Mouse (Mus musculus) stomach, embryonic 16.5 days (tissue): ENCODE data around the gene Ddx21. TPM values are rescaled to one million over a fixed set of nuclear protein-coding genes. Genes with fewer than 3 reads are reported as not detected.

Experiments
- ATAC-seq: fragments of 200-750 bp; cut with Nextera tagmentation; 2 replicates; pipeline ENCODE4 v1.8.0; 2017; ENCODE audit warnings: moderate number of reproducible peaks, moderate TSS enrichment; ENCODE audit not compliant: insufficient read depth, low FRiP score
- H3K27ac ChIP-seq: fragments of 300-500 bp; sonication (generic); 2 replicates; pipeline ENCODE4 v1.5.1; 2014; ENCODE audit warnings: low read length
- H3K27me3 ChIP-seq: fragments of 300-500 bp; sonication (generic); 2 replicates; pipeline ENCODE4 v1.6.1; 2014; ENCODE audit warnings: low read length, control low read depth, mixed read lengths; ENCODE audit not compliant: control insufficient read depth, insufficient read depth
- H3K36me3 ChIP-seq: fragments of 300-500 bp; sonication (generic); 2 replicates; pipeline ENCODE4 v1.6.1; 2014; ENCODE audit warnings: low read length; ENCODE audit not compliant: control insufficient read depth, insufficient read depth
- H3K4me1 ChIP-seq: fragments of 300-500 bp; sonication (generic); 2 replicates; pipeline ENCODE4 v1.6.1; 2014; ENCODE audit warnings: low read length, control low read depth, mixed read lengths; ENCODE audit not compliant: control insufficient read depth, insufficient read depth
- H3K4me2 ChIP-seq: fragments of 300-500 bp; sonication (generic); 2 replicates; pipeline ENCODE4 v1.6.1; 2014; ENCODE audit warnings: low read depth, low read length, mixed read lengths
- H3K4me3 ChIP-seq: fragments of 300-500 bp; sonication (generic); replicated peaks from 2 replicates; pipeline ENCODE4 v1.5.1; 2014; ENCODE audit warnings: mild to moderate bottlenecking, low read length
- H3K9ac ChIP-seq: fragments of 300-500 bp; sonication (generic); 2 replicates; pipeline ENCODE4 v1.6.1; 2014; ENCODE audit warnings: low read length
- H3K9me3 ChIP-seq: fragments of 300-500 bp; sonication (generic); replicated peaks from 2 replicates; pipeline ENCODE4 v1.6.1; 2016; ENCODE audit warnings: low read length, control low read depth; ENCODE audit not compliant: control insufficient read depth
- WGBS: fragments of 180-500 bp; shearing (Covaris S2); extraction: QIAGEN DNeasy Blood & Tissue Kit; methylation state at CpG from one replicate; pipeline ENCODE4 v1.1.7; 2014; 5-methylcytosine and 5-hydroxymethylcytosine counted together
- polyA plus RNA-seq: library from polyadenylated mRNA; unstranded; fragments of >200 nt; fragmentation: Nextera tagmentation; extraction: Ambion mirVana; gene quantifications from 2 replicates; pipeline ENCODE4 v1.2.1, GENCODE M21; 2015

Gene Ddx21
- polyA plus RNA-seq, 1 experiment from 2014 or later = 21.1 TPM

- ATAC-seq = no peak
- H3K27me3 ChIP-seq = no peaks in the 10 kb centered on the region
- H3K4me2 ChIP-seq = no peak overlapping the region
- H3K9ac ChIP-seq = no peak overlapping the region
- 66% methylated on average over 7 of the region's 7 CpGs for WGBS
- no peak overlapping the region for H3K27ac ChIP-seq
- H3K4me1 ChIP-seq = no peaks in the 10 kb centered on the region
- no peaks in the 10 kb centered on the region for H3K36me3 ChIP-seq
- no peaks in the 10 kb centered on the region for H3K9me3 ChIP-seq
- H3K4me3 ChIP-seq = no peak overlapping the region
Observed at GRCm38 (mm10) chr10:62550787-62551300, 51.2 kb downstream of the Ddx21 start.

DNA sequence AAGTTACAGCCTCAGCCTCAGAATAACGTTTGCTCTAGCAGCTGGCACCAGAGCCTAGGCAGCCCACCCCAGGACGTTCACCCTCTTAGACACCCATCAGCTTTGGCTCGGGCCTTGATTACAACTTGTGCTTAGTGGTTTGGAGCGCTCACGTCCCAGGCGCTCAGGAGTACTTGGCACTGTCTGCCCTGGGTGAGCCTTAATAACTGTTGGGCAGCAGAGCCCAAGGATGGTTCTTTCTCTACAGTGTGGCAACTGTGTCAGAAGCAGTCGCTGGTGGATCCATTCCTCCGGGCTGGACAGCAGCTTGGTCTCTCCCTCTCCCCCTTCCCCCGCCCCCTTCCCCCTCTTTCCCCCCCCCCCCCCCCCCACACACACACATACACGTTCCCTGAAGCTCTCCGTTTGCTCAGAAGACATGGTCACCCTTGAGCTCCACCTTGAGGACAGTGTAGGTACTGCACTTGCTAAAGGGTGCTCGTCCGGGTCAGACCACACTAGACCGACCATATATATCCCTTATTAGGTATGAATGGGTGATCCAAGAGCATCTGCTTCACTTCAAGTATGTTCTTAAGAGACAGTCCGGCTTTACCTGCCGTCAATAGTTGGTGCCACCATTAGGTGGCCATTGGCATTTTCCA is 52.4 kb downstream of the Ddx21 start:
- H3K9ac ChIP-seq = no peak overlapping the region
- ATAC-seq = peak; percentile 37; the same call in 1 of the 2 replicates
- no peak overlapping the region for H3K4me2 ChIP-seq
- H3K4me3 ChIP-seq = no peak overlapping the region
- no peak overlapping the region for H3K27ac ChIP-seq
- no peaks in the 10 kb centered on the region for H3K4me1 ChIP-seq
- no peaks in the 10 kb centered on the region for H3K36me3 ChIP-seq
- no peaks in the 10 kb centered on the region for H3K27me3 ChIP-seq
- H3K9me3 ChIP-seq = no peaks in the 10 kb centered on the region
- WGBS = 29% methylated on average over 15 of the region's 16 CpGs

DNA sequence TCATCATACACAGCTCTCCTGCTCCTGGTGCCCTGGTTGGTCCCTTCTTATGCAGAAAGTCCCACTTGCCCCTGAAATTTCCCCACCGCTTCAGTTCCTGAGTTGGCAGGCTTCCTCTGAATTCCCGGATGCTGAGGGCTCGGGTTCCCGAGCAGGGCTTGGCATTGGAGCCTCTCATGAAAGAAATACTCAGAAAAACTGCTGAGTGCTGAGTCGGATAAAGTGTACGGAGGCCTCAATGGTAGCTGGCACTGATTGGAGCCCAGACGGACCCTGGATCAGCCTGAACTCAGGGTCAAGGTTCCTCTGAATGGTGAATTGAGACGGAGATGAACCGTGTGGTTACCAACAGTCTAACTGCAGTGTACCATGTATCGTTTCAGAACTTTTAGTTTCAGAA is 55.6 kb downstream of the Ddx21 start:
- H3K4me3 ChIP-seq = no peak overlapping the region
- no peak overlapping the region for H3K9ac ChIP-seq
- H3K27ac ChIP-seq = no peak overlapping the region
- no peaks in the 10 kb centered on the region for H3K9me3 ChIP-seq
- no peaks in the 10 kb centered on the region for H3K27me3 ChIP-seq
- no peaks in the 10 kb centered on the region for H3K36me3 ChIP-seq
- H3K4me1 ChIP-seq = no peaks in the 10 kb centered on the region
- no peak for ATAC-seq
- 73% methylated on average over 10 of the region's 10 CpGs for WGBS
- no peak overlapping the region for H3K4me2 ChIP-seq

- H3K27me3 ChIP-seq = no peaks in the 10 kb centered on the region
- ATAC-seq = no peak
- H3K36me3 ChIP-seq = no peaks in the 10 kb centered on the region
- no peaks in the 10 kb centered on the region for H3K4me1 ChIP-seq
- H3K27ac ChIP-seq = no peak overlapping the region
- no peak overlapping the region for H3K4me2 ChIP-seq
- H3K9ac ChIP-seq = no peak overlapping the region
- H3K9me3 ChIP-seq = no peaks in the 10 kb centered on the region
- no peak overlapping the region for H3K4me3 ChIP-seq
Observed at GRCm38 (mm10) chr10:62545759-62546158, 56.3 kb downstream of the Ddx21 start.

- no peak for ATAC-seq
Observed at GRCm38 (mm10) chr10:62544316-62544715, 57.8 kb downstream of the Ddx21 start.

DNA sequence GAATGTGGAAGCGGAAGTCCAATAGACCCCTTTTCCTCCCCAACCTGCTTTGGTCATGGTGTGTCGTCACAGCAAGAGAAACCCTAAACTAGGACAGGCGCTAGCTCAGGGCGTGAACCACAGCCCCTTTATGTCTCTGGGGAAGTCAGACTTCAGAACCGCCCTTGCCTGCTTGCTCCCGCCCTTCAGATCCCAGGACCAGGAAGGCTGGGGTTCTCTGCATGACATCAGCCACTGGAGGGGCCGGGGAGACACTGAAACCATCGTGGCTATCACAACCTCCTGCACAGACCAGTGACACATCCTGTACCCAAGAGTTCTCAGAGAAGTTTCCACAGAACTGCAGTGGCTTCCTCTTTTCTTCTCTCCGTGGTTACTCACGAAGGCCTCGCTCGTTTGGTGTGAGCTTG is 58.7 kb downstream of the Ddx21 start:
- WGBS = 81% methylated on average over 12 of the region's 12 CpGs
- H3K9ac ChIP-seq = no peak overlapping the region
- H3K9me3 ChIP-seq = no peaks in the 10 kb centered on the region
- H3K4me3 ChIP-seq = no peak overlapping the region
- no peaks in the 10 kb centered on the region for H3K36me3 ChIP-seq
- H3K4me1 ChIP-seq = no peaks in the 10 kb centered on the region
- H3K27me3 ChIP-seq = no peaks in the 10 kb centered on the region
- no peak overlapping the region for H3K4me2 ChIP-seq
- H3K27ac ChIP-seq = no peak overlapping the region
- peak; percentile 53; the same call in 1 of the 2 replicates for ATAC-seq

More at GRCm38 (mm10) chr10:62544316-62544715, 57.8 kb downstream of the Ddx21 start:
- Histone ChIP-seq H3K9ac (no peak overlapping the region), H3K4me3 (no peak overlapping the region), H3K27me3 (no peaks in the 10 kb centered on the region), H3K27ac (no peak overlapping the region), H3K4me1 (no peaks in the 10 kb centered on the region), H3K36me3 (no peaks in the 10 kb centered on the region), H3K9me3 (no peaks in the 10 kb centered on the region), H3K4me2 (no peak overlapping the region)
- WGBS = 88% methylated on average over 4 of the region's 4 CpGs

GRCm38 (mm10) chr10:62542928-62543327 is 59.2 kb downstream of the Ddx21 start:
- 84% methylated on average over 8 of the region's 8 CpGs for WGBS

DNA sequence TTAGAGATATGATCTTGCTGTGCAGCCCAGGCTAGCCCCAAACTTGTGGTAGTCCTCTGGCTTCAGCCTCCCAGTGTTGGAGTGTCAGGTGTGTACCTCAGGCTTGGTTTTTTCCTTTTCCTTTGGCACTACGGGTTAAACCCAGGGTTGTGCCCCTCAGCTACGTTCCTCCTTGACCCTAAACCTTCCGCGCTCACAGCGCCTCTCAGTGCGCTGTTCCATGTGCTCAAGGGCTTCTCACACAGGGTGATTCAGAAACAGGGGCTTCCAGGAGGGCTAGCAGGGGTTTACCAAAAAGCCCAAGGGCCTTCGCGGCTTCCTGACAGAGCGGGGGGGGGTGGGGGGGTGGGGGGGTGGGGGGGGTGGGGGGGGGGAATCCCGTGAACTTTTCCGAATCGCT is 59.6 kb downstream of the Ddx21 start:
- no peak overlapping the region for H3K9ac ChIP-seq
- H3K36me3 ChIP-seq = no peaks in the 10 kb centered on the region
- H3K4me1 ChIP-seq = no peaks in the 10 kb centered on the region
- H3K4me3 ChIP-seq = no peak overlapping the region
- no peaks in the 10 kb centered on the region for H3K9me3 ChIP-seq
- H3K27ac ChIP-seq = no peak overlapping the region
- WGBS = 89% methylated on average over 12 of the region's 12 CpGs
- ATAC-seq = no peak
- H3K4me2 ChIP-seq = no peak overlapping the region
- no peaks in the 10 kb centered on the region for H3K27me3 ChIP-seq

More at GRCm38 (mm10) chr10:62542928-62543327, 59.2 kb downstream of the Ddx21 start:
- no peaks in the 10 kb centered on the region for H3K36me3 ChIP-seq
- H3K4me3 ChIP-seq = no peak overlapping the region
- ATAC-seq = no peak
- no peaks in the 10 kb centered on the region for H3K9me3 ChIP-seq
- H3K27me3 ChIP-seq = no peaks in the 10 kb centered on the region
- no peak overlapping the region for H3K9ac ChIP-seq
- no peak overlapping the region for H3K27ac ChIP-seq
- H3K4me1 ChIP-seq = no peaks in the 10 kb centered on the region
- H3K4me2 ChIP-seq = no peak overlapping the region

DNA sequence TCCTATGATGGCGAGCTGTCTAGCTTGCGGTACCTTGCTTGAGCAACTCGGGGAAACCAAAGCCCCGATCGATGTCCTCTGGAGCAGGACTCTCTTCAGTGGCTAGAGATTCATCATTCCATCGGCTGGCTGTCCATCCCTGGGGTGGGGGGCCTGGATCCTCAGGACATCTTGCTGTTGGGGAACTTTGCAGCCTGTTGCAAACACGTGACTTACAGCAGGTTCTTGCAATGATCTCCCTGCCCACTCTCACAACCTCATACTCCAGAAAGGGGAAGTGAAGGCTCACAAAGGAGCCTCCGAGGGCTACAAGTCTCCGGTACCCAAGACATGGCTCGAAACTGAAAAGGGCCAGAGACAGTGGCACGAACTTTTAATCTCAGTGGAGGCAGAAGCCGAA is 60.6 kb downstream of the Ddx21 start:
- H3K36me3 ChIP-seq = no peaks in the 10 kb centered on the region
- 89% methylated on average over 12 of the region's 12 CpGs for WGBS
- no peak for ATAC-seq
- no peaks in the 10 kb centered on the region for H3K27me3 ChIP-seq
- H3K4me2 ChIP-seq = no peak overlapping the region
- H3K4me1 ChIP-seq = no peaks in the 10 kb centered on the region
- no peak overlapping the region for H3K9ac ChIP-seq
- H3K9me3 ChIP-seq = no peaks in the 10 kb centered on the region
- H3K4me3 ChIP-seq = no peak overlapping the region
- H3K27ac ChIP-seq = no peak overlapping the region
